Mouse (Mus musculus): Measurements from ENCODE around the gene Vcan.
"Not testable (repeated sequence)": the region's sequence is repeated elsewhere in the genome, so short reads cannot be mapped to it uniquely, and the experiment has no call there.

Gene Vcan

GRCm38 (mm10) chr13:89741766-89742685 is at the start of gene Vcan:
Gene Vcan (minus strand): TSS chr13:89742509.
- peak; percentile 38 to 39 for DNase-seq (ENCODE audit: low spot score in 2 of 2)

- no peak for DNase-seq (ENCODE audit: low spot score in 2 of 2)
Observed at GRCm38 (mm10) chr13:89791475-89791874, 49.2 kb upstream of the Vcan start.

- DNase-seq (ENCODE audit: low spot score in 2 of 2), result no peak
Observed at GRCm38 (mm10) chr13:89782886-89783285, 40.6 kb upstream of the Vcan start.

- no peak for DNase-seq (ENCODE audit: low spot score in 2 of 2)
Observed at GRCm38 (mm10) chr13:89780276-89780675, 38.0 kb upstream of the Vcan start.

- peak; percentile 41 to 75 for DNase-seq (ENCODE audit: low spot score in 2 of 2)
Observed at GRCm38 (mm10) chr13:89779208-89779911, 37.1 kb upstream of the Vcan start.

- no peak for DNase-seq (ENCODE audit: low spot score in 2 of 2)
Observed at GRCm38 (mm10) chr13:89777764-89778163, 35.5 kb upstream of the Vcan start.

- DNase-seq (ENCODE audit: low spot score in 2 of 2), result no peak
Observed at GRCm38 (mm10) chr13:89777146-89777545, 34.8 kb upstream of the Vcan start.

GRCm38 (mm10) chr13:89766551-89766950 is 24.2 kb upstream of the Vcan start:
- DNase-seq (ENCODE audit: low spot score in 2 of 2), result no peak

GRCm38 (mm10) chr13:89765966-89766365 is 23.7 kb upstream of the Vcan start:
- DNase-seq (ENCODE audit: low spot score in 2 of 2), result no peak

- no peak for DNase-seq (ENCODE audit: low spot score in 2 of 2)
Observed at GRCm38 (mm10) chr13:89762339-89762738, 20.0 kb upstream of the Vcan start.

- DNase-seq (ENCODE audit: low spot score in 2 of 2), result no peak
Observed at GRCm38 (mm10) chr13:89756347-89756746, 14.0 kb upstream of the Vcan start.

- DNase-seq (ENCODE audit: low spot score in 2 of 2), result not testable (repeated sequence)
Observed at GRCm38 (mm10) chr13:89750562-89750961, 8.3 kb upstream of the Vcan start.

GRCm38 (mm10) chr13:89743201-89743600 is 892 bp upstream of the Vcan start:
- no peak for DNase-seq (ENCODE audit: low spot score in 2 of 2)

GRCm38 (mm10) chr13:89742686-89743200 is 434 bp upstream of the Vcan start:
- peak in 1 of 2 experiments; percentile 2 for DNase-seq (ENCODE audit: low spot score in 2 of 2)

- peak; percentile 11 for DNase-seq (ENCODE audit: low spot score in 2 of 2)
Observed at GRCm38 (mm10) chr13:89741116-89741551, 1.2 kb downstream of the Vcan start.

GRCm38 (mm10) chr13:89740243-89741115 is 1.8 kb downstream of the Vcan start:
- DNase-seq (ENCODE audit: low spot score in 2 of 2), result peak; percentile 65 to 87

GRCm38 (mm10) chr13:89739696-89740242 is 2.5 kb downstream of the Vcan start:
- DNase-seq (ENCODE audit: low spot score in 2 of 2), result no peak

- DNase-seq (ENCODE audit: low spot score in 2 of 2), result peak; percentile 56 to 62
Observed at GRCm38 (mm10) chr13:89738776-89739695, 3.3 kb downstream of the Vcan start.

- DNase-seq (ENCODE audit: low spot score in 2 of 2), result no peak
Observed at GRCm38 (mm10) chr13:89738275-89738674, 4.0 kb downstream of the Vcan start.

- DNase-seq (ENCODE audit: low spot score in 2 of 2), result no peak
Observed at GRCm38 (mm10) chr13:89735111-89735510, 7.2 kb downstream of the Vcan start.
